Mouse (Mus musculus) forebrain, embryonic 14.5 days (tissue): ENCODE measurements at regions not wholly inside any gene's neighbourhood (a gene's known extent, or its start where the extent isn't known, plus 50 kb on each side); places are given as distances from the start of the nearest gene placed in this dataset.
"Not testable (repeated sequence)": the region's sequence is repeated elsewhere in the genome, so short reads cannot be mapped to it uniquely, and the experiment has no call there.

Source experiments
- ATAC-seq: fragments of 200-750 bp; cut with Nextera tagmentation; 2 replicates; pipeline ENCODE4 v1.8.0; 2017; ENCODE audit warnings: mild to moderate bottlenecking, moderate library complexity
- DNase-seq: peaks from one replicate; pipeline ENCODE4 v3.0.0-alpha.2; 2015; ENCODE audit warnings: low spot score
- H3K27ac ChIP-seq: fragments of 300-500 bp; sonication (generic); 2 replicates; pipeline ENCODE4 v1.5.1; 2014; ENCODE audit warnings: low read depth, mild to moderate bottlenecking, control low read depth, low read length, moderate library complexity
- H3K27me3 ChIP-seq: fragments of 300-500 bp; sonication (generic); replicated peaks from 2 replicates; pipeline ENCODE4 v1.6.1; 2014; ENCODE audit warnings: low read length, control low read depth, mixed read lengths; ENCODE audit not compliant: control insufficient read depth, insufficient read depth
- H3K36me3 ChIP-seq: fragments of 300-500 bp; sonication (generic); 2 replicates; pipeline ENCODE4 v1.6.1; 2014; ENCODE audit warnings: low read length, control low read depth; ENCODE audit not compliant: control insufficient read depth, insufficient read depth
- H3K4me1 ChIP-seq: fragments of 300-500 bp; sonication (generic); 2 replicates; pipeline ENCODE4 v1.6.1; 2014; ENCODE audit warnings: antibody characterized with exemption, low read length, control low read depth; ENCODE audit not compliant: control insufficient read depth, insufficient read depth
- H3K4me2 ChIP-seq: fragments of 300-500 bp; sonication (generic); 2 replicates; pipeline ENCODE4 v1.6.1; 2014; ENCODE audit warnings: mild to moderate bottlenecking, control low read depth, low read length
- H3K4me3 ChIP-seq: fragments of 300-500 bp; sonication (generic); 2 replicates; pipeline ENCODE4 v1.5.1; 2014; ENCODE audit warnings: low read depth, low read length, control low read depth
- H3K9ac ChIP-seq: fragments of 300-500 bp; sonication (generic); 2 replicates; pipeline ENCODE4 v1.6.1; 2014; ENCODE audit warnings: mild to moderate bottlenecking, low read length, control low read depth, moderate library complexity
- H3K9me3 ChIP-seq: fragments of 300-500 bp; sonication (generic); replicated peaks from 2 replicates; pipeline ENCODE4 v1.6.1; 2016; ENCODE audit warnings: low read length, control low read depth, mixed read lengths; ENCODE audit not compliant: control insufficient read depth
- WGBS: fragments of 180-500 bp; shearing (Covaris S2); extraction: QIAGEN DNeasy Blood & Tissue Kit; methylation state at CpG from one replicate; pipeline ENCODE4 v1.1.7; 2014; 5-methylcytosine and 5-hydroxymethylcytosine counted together

DNA sequence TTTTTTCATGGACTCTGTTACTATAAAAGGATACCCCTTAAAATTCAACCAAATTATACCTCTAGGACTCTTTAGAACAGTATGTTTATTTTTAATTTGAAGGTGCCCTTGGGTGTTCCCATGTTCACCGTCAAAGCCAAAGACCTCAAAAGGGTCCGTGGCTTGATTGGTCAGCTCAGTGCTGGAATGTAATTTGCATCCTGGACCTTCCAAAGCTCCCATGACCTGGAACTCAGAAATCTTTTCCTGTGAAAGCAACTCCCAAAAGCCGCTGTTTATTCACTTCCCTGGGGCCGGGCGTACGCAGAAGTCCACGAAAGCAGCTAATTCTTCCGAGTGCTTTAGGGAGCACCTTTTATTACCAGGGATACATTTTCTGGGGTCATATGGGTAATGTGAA lies 105.1 kb upstream of the Ahi1 start:
- WGBS, result 89% methylated on average over 8 of the region's 8 CpGs
- Histone ChIP-seq H3K27me3 (no peaks in the 10 kb centered on the region), H3K27ac (no peak overlapping the region), H3K9me3 (no peaks in the 10 kb centered on the region), H3K36me3 (no peaks in the 10 kb centered on the region), H3K4me2 (no peak overlapping the region), H3K9ac (no peak overlapping the region), H3K4me1 (peaks cover 8% of the 10 kb centered on the region; the same call in 1 of the 2 replicates), H3K4me3 (no peak overlapping the region)
- no peak for ATAC-seq
- DNase-seq, result no peak

DNA sequence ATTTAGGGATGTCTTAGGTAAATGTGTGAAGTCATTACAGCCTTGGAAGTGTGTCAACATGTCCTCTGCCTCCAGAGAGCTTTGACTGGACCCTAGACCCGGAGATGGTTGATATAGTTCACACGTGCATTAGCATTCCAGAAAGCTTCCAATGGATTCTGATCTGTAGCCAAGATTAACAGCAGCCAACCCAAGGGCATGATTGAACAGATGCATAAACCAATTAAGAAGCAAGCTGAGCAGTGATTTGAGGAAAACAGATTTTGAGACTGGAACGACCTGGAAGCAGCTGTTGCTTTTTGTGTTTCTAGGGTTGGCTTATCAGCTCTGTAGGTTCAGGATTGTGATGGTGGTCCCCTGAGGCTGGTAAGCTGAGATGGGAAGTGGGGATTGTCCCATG lies 109.1 kb upstream of the Ahi1 start:
- ATAC-seq, result peak; percentile 72
- DNase-seq, result peak; percentile 73
- WGBS, result 38% methylated on average over 3 of the region's 3 CpGs
- Histone ChIP-seq H3K4me1 (peaks cover 8% of the 10 kb centered on the region; the same call in 1 of the 2 replicates), H3K4me2 (no peak overlapping the region), H3K36me3 (no peaks in the 10 kb centered on the region), H3K9ac (no peak overlapping the region), H3K9me3 (no peaks in the 10 kb centered on the region), H3K27ac (no peak overlapping the region), H3K27me3 (no peaks in the 10 kb centered on the region), H3K4me3 (no peak overlapping the region)

DNA sequence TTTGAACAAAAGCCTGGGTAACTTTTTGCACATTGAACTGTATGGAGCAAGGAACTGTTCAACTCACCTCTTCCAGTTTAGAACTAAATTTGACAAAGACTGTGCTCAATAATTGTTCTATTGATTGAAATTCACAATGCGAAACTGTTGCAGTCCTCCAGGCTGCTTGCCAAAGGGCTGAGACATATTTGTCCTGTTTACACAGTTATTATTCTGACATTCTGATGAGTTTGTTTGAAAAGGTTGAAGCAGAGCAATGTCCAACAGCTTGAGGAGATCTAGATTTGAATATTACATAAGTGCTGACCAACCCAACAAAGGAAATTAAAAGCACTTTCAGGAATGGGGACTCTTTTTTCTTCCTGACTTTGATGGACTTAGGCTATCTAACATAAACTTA lies 110.2 kb upstream of the Ahi1 start:
- peaks cover 8% of the 10 kb centered on the region; the same call in 1 of the 2 replicates for H3K4me1 ChIP-seq
- H3K27ac ChIP-seq, result no peak overlapping the region
- ATAC-seq, result no peak
- H3K4me3 ChIP-seq, result no peak overlapping the region
- H3K4me2 ChIP-seq, result no peak overlapping the region
- 76% methylated on average over 1 of the region's 1 CpGs for WGBS
- H3K36me3 ChIP-seq, result no peaks in the 10 kb centered on the region
- DNase-seq, result no peak
- no peaks in the 10 kb centered on the region for H3K27me3 ChIP-seq
- H3K9me3 ChIP-seq, result no peaks in the 10 kb centered on the region
- no peak overlapping the region for H3K9ac ChIP-seq

DNA sequence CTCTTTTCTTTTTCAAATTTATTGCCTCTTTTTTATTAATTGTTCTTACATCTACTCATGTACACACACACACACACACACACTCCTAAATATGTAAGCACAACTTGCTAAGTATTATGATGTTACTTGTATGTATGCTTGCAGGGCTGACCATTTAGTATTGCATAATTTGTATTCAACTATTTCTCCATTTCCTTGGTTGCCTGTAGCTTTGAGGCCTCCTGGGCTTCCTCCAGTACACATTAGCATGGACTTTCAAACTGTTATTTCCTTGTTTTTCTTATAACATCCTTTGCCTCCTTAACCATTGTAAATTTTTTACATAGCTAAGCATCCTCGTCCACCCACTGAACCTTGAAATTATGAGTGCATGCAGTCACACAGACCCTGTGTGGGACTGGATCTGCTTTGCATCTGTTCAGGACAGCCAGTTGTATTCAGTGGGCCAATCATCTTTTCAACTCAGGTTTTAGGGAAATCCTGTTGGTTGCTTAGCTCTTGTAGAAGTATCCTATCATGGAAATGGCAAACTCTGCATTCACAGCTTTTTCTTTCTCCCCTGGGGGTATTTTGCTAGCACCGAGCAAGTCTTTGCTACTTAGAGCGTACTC lies 110.8 kb upstream of the Ahi1 start:
- ATAC-seq, result no peak
- no peak overlapping the region for H3K4me3 ChIP-seq
- WGBS, result 38% methylated on average over 3 of the region's 3 CpGs
- H3K4me2 ChIP-seq, result no peak overlapping the region
- no peak overlapping the region for H3K9ac ChIP-seq
- DNase-seq, result peak; percentile 41
- no peak overlapping the region for H3K27ac ChIP-seq
- peaks cover 8% of the 10 kb centered on the region; the same call in 1 of the 2 replicates for H3K4me1 ChIP-seq
- H3K9me3 ChIP-seq, result no peaks in the 10 kb centered on the region
- no peaks in the 10 kb centered on the region for H3K27me3 ChIP-seq
- no peaks in the 10 kb centered on the region for H3K36me3 ChIP-seq

DNA sequence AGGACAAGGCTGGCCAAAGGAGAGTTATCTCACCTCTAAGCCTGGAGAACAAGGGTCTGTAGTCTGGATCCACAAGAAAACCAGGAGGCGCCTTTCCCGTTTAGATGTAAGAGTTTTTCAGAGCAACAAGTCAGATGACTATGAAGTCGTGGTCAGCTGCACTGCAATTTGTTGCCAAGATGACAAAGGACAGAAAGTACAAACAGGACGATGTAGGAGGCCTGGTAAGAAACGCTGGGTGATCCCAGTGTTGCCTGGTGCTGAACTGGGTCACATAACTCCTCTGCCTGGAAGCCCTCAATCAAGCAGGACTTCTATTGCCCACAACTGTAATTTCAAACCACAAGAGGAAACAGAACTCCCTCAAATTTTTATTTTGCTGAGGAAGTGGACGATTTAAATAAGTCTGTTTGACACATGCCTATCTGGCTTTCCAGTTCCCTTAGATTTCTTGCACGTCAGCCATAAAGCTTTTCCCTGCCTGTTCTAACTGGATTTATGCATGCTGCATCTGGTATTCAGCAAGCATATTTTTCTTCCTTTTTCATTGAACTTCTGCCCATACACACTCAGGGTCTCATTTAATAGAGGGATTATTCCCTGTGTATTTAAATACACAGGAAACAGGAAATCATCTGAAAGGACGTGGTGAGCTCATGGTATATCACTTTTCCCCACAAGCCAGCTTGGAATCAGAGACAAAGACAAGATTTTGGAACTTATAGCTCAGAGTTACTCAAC lies 113.5 kb upstream of the Ahi1 start:
- no peak overlapping the region for H3K4me2 ChIP-seq
- no peak overlapping the region for H3K9ac ChIP-seq
- H3K9me3 ChIP-seq, result no peaks in the 10 kb centered on the region
- H3K36me3 ChIP-seq, result no peaks in the 10 kb centered on the region
- H3K27ac ChIP-seq, result 0 out of 2 replicates have a peak overlapping the region, but pooled peaks have one; percentile 3
- 82% methylated on average over 8 of the region's 8 CpGs for WGBS
- H3K27me3 ChIP-seq, result no peaks in the 10 kb centered on the region
- peaks cover 8% of the 10 kb centered on the region; the same call in 1 of the 2 replicates for H3K4me1 ChIP-seq
- ATAC-seq (no peak), DNase-seq (no peak)
- H3K4me3 ChIP-seq, result no peak overlapping the region

DNA sequence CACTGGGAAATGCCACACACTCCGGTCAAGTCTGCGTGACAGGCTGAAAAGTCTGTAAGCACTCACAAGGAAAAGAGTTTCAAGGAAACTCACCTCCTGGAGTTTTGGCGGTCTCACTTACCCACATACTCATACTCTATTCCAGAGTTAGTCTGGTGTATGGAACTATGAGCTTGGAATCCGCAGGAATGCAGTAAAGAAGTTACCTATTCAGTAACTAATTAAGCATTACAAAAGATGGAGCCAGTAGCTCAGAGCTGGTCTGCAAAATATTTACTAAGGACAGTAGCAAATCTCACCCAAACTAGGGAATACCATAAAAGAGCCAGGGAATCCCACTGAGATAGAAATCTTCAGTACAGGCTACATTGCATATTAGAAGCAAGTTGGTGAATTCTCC lies 111.9 kb upstream of the Pde7b start:
- H3K9ac ChIP-seq, H3K4me3 ChIP-seq, DNase-seq, H3K9me3 ChIP-seq, H3K4me2 ChIP-seq, ATAC-seq, H3K4me1 ChIP-seq, H3K27me3 ChIP-seq, H3K27ac ChIP-seq, H3K36me3 ChIP-seq: not testable (repeated sequence)
- WGBS, result 60% methylated on average over 4 of the region's 4 CpGs

DNA sequence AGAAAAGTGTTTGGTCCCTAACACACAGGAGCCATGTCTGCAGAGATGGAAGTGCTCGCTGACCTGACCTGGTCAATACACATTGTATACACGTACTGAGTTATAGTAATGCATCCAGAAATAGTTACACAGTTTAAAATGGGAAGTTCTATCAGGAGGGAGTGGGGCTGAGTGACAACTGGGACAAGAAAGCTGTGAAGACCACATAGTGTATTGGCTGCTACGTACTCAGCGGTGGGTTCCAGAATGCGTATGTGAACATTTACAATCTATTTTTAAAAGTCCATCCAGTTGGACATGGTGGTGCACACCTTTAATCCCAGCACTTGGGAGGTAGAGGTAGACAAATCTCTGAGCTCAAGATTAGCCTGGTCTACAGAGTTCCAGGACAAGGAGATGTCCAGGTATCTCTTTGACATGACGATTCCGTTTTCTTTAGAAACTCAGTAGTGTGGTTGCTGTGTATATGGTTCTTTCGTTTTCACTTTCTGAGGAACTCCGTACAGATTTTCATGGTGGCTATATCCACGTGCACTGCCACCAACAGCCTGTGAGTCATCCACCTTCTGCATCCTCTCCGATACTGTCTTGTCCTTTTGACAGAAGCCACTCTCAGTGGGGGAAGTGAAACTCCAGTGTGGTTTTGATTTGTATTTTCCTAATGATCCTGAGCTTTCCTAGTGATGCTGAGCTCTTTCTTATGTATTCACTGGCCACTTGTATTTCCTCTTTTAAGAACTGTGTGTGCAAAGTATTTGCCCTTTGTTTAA lies 110.1 kb upstream of the Pde7b start:
- no peak for DNase-seq
- no peak overlapping the region for H3K27ac ChIP-seq

DNA sequence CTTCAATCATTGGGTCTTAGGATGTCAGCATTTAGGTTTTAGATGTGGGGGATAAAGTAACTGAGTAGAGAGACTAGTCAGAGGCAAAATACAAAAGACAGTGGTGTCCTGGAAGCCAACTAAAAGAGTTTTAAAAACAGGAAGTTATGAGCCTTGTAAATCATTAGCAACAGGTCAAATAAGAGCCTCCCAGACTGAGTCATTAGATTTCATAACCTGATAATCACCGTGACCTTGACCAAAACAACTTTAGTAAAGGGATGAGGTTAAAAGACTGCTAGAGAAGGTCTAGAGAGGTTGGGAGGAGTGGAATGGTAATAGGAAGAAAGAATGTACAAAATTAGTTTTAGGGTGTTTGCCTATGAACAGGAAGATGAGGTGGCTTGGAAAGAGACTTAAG lies 103.4 kb upstream of the Pde7b start:
- no peaks in the 10 kb centered on the region for H3K36me3 ChIP-seq
- H3K27ac ChIP-seq, result no peak overlapping the region
- no peak overlapping the region for H3K4me3 ChIP-seq
- no peaks in the 10 kb centered on the region for H3K4me1 ChIP-seq
- no peak overlapping the region for H3K4me2 ChIP-seq
- ATAC-seq (no peak), DNase-seq (no peak)
- no peaks in the 10 kb centered on the region for H3K9me3 ChIP-seq
- WGBS, result 84% methylated on average over 1 of the region's 1 CpGs
- no peaks in the 10 kb centered on the region for H3K27me3 ChIP-seq
- H3K9ac ChIP-seq, result no peak overlapping the region

More for the DNA sequence above, 110.1 kb upstream of the Pde7b start:
- no peak overlapping the region for H3K9ac ChIP-seq
- H3K27me3 ChIP-seq, result no peaks in the 10 kb centered on the region
- 92% methylated on average over 11 of the region's 11 CpGs for WGBS
- H3K36me3 ChIP-seq, result no peaks in the 10 kb centered on the region
- H3K4me2 ChIP-seq, result no peak overlapping the region
- H3K9me3 ChIP-seq, result no peaks in the 10 kb centered on the region
- no peak overlapping the region for H3K4me3 ChIP-seq
- no peak for ATAC-seq
- H3K4me1 ChIP-seq, result no peaks in the 10 kb centered on the region

DNA sequence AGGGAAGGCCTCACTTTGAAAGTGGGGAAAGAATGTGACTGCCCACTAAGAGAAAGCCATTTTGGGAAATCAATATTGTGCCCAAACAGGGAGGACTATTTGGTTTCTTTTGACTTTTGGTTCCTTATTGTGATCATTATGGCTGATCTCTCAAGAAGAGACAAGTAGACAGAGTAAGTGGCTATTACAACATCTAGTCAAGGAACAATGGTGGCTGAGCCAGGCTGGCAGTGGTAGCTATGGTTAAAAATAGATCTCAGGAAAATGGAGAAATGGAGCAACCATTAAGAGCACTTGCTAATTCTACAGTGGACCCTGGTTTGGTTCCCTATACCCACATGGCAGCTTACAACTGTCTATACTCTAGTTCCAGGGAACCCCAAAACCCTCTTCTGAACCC lies 102.6 kb upstream of the Pde7b start:
- no peak overlapping the region for H3K4me2 ChIP-seq
- H3K27ac ChIP-seq, result no peak overlapping the region
- H3K9ac ChIP-seq, result no peak overlapping the region
- DNase-seq (no peak), ATAC-seq (no peak)
- H3K27me3 ChIP-seq, result no peaks in the 10 kb centered on the region
- no peaks in the 10 kb centered on the region for H3K36me3 ChIP-seq
- no peaks in the 10 kb centered on the region for H3K9me3 ChIP-seq
- H3K4me3 ChIP-seq, result no peak overlapping the region
- no peaks in the 10 kb centered on the region for H3K4me1 ChIP-seq
